Mouse (Mus musculus): ENCODE results near the gene Zmynd8.
A peak's percentile ranks its signal among the peaks of the same experiment; 100 is the strongest.
"Not testable (repeated sequence)": the region's sequence is repeated elsewhere in the genome, so short reads cannot be mapped to it uniquely, and the experiment has no call there.

The Zmynd8 gene

DNA sequence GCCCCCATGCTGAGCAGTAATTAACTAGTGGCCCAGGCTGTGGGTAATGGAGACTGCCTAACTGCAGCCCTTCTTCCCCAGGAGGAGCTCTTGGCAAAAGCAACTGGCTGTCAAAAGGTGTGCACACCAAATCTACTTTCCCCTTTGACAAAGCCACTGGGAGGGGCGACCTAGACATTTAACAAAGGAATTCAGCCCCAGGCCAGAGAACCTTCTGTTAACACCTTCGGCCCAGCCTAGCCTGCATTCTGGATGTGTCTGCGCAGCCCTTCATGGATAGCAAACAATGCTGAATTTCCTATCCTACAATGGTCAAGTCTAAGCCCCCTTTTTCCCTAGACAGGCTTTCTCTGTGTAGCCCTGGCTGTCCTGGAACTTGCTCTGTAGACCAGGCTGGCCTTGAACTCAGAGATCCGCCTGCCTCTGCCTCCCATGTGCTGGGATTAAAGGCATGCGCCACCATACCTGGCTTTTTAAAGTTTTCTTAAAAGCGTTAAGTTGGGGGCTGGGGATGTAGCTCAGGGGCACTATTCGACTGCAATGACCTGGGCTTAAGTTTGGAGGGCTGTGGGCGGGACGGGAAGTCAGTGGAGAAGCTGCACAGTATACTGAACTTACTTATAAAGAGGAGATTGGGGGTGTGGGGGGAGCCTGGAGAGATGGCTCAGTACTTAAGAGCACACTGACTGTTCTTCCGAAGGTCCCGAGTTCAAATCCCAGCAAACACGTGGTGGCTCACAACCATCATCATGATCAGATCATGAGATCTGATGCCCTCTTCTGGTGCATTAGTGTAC, 90.4 kb downstream of the Zmynd8 start:
- DNase-seq (ENCODE audit: low spot score), result no peak

- DNase-seq (ENCODE audit: low spot score), result not testable (repeated sequence)
Observed at GRCm38 (mm10) chr2:165800174-165800573, 98.6 kb downstream of the Zmynd8 start.

DNA sequence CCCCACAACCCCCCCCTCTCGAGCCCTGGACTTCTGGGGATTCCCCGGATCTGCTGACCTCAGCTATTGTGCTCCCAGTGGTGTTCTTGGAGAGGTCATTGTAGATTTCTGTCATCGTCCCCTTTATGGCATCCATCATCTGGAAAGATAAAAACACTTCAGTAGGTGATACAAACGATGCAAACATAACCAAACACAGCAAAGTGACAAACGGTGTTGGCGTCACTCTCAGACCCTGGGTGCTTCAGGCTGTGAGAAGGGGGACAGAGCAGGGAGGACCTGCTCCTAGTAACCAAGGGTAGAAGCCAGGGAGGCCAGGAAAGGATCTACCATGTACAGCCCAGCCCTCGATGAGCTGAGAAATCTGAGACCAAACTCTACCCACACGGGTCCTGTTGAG, 100.9 kb downstream of the Zmynd8 start:
- DNase-seq (ENCODE audit: low spot score), result no peak

GRCm38 (mm10) chr2:165793283-165793638, 105.6 kb downstream of the Zmynd8 start:
- DNase-seq (ENCODE audit: low spot score), result no peak

- DNase-seq (ENCODE audit: low spot score), result no peak
Observed at GRCm38 (mm10) chr2:165792431-165793282, 106.2 kb downstream of the Zmynd8 start.

DNA sequence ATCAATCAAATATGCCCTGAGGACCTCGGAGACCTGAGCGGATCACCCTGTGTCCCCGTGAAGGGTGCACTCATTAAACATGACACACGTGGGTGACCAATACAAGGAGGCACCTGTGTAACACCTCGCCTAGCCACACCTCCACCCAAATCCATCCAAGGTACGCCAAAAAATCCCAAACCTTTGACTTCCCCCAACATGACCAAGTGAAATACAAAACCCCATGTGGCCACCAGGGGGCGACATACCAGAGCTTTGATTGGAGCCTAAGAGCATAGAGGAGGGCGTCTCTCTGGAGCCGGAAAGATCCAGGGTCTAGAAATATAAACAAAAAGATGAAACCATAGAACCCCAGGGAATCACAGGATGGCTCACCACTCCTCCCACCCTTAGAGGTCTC, 107.2 kb downstream of the Zmynd8 start:
- no peak for DNase-seq (ENCODE audit: low spot score)

- no peak for DNase-seq (ENCODE audit: low spot score)
Observed at GRCm38 (mm10) chr2:165791026-165791425, 107.8 kb downstream of the Zmynd8 start.

DNA sequence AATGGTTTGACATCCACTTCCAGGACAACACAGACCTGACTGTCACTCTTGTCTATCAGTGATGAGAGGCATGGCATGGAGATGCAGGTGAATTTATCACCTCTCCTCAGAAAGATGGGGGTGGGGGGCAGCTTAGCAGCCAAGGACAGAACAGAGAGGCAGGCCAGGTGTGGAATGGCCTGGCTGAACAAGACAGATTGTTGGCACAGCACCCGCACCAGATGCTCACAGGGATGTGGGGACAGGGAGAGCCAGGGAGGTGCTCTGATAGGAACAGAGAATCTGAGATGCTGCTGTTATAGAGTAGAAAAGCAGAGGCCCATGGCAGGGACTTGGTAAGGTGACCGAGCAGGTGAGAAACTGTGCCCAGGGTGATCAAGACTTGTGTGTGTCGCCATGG, 109.1 kb downstream of the Zmynd8 start:
- DNase-seq (ENCODE audit: low spot score), result no peak

GRCm38 (mm10) chr2:165788796-165789195, 110.0 kb downstream of the Zmynd8 start:
- DNase-seq (ENCODE audit: low spot score), result no peak

GRCm38 (mm10) chr2:165788005-165788404, 110.8 kb downstream of the Zmynd8 start:
- DNase-seq (ENCODE audit: low spot score), result peak; percentile 70

DNA sequence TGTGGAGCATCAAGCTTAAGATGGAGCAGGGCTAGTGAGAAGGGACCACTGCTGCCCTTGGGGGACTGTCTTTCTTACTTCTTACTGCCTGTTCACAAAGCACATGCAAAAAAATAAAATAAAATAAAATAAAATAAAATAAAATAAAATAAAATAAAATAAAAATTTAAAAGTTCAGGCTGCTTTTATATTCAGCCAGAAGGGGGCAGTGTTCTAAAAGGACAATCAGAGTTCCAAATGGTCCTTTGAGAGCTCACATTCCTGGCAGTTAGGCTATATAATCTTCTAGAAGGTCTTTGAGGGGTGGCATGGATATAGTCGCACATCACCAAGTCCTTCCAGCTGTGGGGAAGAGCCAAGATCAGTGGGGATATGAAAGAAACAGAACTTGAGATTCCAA, 112.3 kb downstream of the Zmynd8 start:
- DNase-seq (ENCODE audit: low spot score), result no peak

DNA sequence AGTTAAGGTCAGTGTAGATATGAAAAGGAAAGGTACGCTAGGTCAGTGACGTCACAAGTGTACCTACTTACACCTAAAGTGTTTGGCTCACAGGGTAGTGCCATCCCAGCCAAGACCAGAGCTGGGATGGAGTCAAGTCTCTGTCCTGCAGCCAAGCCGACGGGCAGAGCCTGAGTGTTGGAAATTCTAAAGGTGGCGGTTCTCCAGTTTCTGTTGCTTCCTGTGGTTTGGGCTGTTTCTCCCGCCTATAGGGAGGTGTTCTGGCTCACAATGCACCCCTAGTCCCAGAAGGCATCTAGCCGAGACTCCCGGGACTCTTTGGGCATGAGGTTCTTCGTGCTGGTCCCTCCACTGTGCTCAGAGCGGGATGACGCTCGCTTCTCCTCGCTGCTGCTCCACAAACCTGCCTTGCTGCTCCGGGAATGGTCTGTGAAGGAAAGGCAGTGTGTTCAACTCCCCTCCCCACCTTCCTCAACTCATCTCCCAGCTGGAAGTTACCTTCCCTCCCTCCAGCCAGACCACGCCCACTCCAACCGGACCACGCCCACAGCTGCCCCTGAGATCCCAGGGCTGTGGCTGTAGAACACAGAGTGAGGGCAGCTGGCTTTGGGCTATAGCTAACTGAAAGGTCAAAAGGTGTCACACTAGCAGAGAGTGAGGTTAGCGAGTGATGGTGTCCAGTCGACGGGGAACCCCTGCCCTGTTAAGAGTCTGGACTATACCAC, 113.3 kb downstream of the Zmynd8 start:
- no peak for DNase-seq (ENCODE audit: low spot score)

- peak; percentile 76 for DNase-seq (ENCODE audit: low spot score)
Observed at GRCm38 (mm10) chr2:165782324-165782723, 116.5 kb downstream of the Zmynd8 start.

DNA sequence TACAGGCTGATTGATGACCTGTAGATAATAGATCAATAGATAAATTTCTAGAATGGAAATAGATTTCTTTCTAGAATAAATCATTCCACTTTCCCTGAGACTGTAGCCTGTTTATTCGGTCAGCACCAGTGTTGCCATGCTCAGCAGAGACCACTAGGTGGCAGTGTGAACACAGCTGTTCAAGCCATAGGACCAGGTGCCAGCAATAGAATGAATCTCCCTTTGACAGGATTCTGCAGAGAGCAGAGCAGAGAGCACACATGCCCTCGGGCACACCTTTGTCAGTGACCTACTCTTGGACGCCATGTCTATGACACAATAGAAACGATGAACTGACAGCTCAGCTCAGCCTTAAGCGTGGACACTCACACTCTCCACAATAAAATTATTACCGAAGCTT, 119.9 kb downstream of the Zmynd8 start:
- DNase-seq (ENCODE audit: low spot score), result peak; percentile 73

- no peak for DNase-seq (ENCODE audit: low spot score)
Observed at GRCm38 (mm10) chr2:165769375-165769948, 129.4 kb downstream of the Zmynd8 start.

DNA sequence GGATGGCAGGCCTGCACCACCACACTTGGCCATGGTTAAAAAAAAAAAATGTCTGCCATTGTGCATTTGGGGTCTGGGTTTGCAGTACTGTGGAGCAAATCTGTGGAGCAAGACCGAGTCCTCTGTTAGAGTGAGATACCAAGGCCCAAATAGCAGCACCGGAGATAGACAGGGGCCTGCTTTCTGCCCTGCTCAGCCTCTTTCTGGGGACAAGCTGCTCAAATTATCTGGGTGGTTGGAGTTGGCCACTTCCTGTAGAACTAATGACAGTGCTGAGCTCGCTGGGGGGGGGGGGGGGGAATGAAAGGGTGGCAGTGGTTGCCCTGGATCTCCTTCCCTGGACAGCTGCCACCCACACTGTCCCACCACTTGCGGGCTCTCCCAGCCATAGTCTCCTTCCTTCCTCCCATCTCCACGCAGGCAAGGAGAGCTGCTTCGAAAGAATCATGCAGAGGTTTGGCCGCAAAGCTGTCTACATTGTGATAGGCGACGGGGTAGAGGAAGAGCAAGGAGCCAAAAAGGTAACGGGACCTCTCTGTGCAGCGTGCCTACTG, 129.9 kb downstream of the Zmynd8 start:
- DNase-seq (ENCODE audit: low spot score), result no peak

DNA sequence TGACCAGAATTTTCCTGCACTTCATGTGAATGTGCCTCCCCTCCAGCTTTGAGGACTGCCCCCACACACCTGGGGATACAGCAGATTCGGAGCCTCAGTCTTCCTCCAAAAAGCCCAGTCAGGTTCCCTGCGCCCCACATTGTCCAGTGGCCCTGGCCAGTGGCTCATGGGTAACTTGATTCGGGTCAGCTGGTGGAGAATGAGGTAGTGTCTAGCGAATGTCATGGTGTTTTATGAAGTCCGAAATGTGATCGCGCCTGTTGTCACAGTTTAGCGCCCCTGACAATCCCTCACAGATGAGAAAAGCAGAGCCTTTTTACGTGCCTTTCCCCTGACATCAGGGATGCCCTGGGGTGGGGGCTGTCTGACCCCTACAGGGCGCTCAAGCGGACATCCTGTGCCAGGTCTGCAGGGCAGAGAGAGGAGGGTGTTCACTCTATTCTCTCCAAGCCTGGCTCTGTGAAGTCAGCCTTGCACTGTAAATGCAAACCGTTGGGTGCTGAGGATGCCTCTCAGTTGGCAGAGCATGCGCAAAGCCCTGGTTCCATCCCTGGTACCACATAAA, 139.3 kb downstream of the Zmynd8 start:
- DNase-seq (ENCODE audit: low spot score), result no peak

GRCm38 (mm10) chr2:165758534-165758933, 140.3 kb downstream of the Zmynd8 start:
- DNase-seq (ENCODE audit: low spot score), result no peak

GRCm38 (mm10) chr2:165757799-165758198, 141.0 kb downstream of the Zmynd8 start:
- no peak for DNase-seq (ENCODE audit: low spot score)

- DNase-seq (ENCODE audit: low spot score), result no peak
Observed at GRCm38 (mm10) chr2:165752704-165753103, 146.1 kb downstream of the Zmynd8 start.

DNA sequence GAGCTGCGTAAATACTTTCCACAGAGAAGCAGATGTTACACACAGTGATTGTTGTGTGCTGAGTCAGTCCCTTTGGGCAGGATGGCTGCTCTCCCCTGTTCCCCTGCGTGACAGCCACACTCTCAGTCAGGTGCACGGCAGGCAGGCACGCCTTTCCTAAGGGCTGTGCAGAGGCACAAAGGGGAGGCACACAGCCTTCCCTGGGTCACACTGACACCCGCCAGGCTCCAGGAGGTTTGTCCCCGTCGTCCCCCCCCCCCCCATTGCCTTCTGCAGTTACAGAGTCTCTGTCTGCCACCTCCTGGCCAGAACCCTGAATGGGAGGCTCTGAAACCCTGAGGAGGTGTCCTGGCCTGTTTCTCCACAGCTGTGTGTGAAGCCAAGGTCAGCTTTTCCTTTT, 147.7 kb downstream of the Zmynd8 start:
- DNase-seq (ENCODE audit: low spot score), result no peak

DNA sequence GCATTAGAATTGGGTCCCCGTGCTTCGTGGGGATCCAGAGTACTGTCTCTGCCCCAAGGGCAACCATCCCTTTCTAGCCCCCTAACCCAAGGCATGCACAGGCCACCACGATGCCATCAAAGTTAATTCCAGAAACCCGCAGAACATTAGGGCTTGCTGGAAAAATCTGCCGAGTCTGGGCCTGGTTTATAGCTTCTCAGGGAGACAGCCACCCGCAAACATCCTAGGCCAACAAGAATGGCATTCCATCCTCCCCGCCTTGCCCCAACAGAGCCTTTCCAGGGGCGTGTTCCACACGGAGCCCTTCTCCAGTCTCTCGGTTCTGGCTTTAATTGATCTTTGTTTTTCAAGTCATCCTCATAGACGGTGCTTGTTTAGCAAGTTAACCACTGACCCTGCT, 150.4 kb downstream of the Zmynd8 start:
- DNase-seq (ENCODE audit: low spot score), result no peak
